ENCODE assay signal across 22 mouse cellular contexts in genomic region chr4:126636330-126636729, GRCm38 (mm10). TPM values are rescaled to one million over a fixed set of nuclear protein-coding genes. Genes with fewer than 3 reads are reported as not detected.
DNase-seq lines count a peak whose midpoint lies in the region; ATAC-seq lines count a peak whose summit lies in the region.
"Had no signal": no experiment of that assay in that cellular context is flagged by ENCODE, and none has a peak within 500 bp of the region (broad histone marks: within the 10 kb centered on the region; RNA-seq: fewer than 3 reads in every experiment).

No protein-coding gene starts in this region.

- H3K27me3 ChIP-seq in forebrain, embryonic 15.5 days, result peaks cover 5% of the 10 kb centered on the region; the same call in 1 of the 2 replicates
- peaks cover 2% of the 10 kb centered on the region for H3K27me3 ChIP-seq in forebrain, embryonic 11.5 days (ENCODE audit: control insufficient read depth, insufficient read depth, low read length)
- no peaks in the 10 kb centered on the region; the same call in none of the 2 replicates for H3K27me3 ChIP-seq in neural tube, embryonic 12.5 days (replicated peaks)
- peaks cover 15% of the 10 kb centered on the region for H3K27me3 ChIP-seq in midbrain, embryonic 15.5 days (replicated peaks)

- peak overlapping the region; percentile 1; the same call in 1 of the 2 replicates for H3K4me2 ChIP-seq in forebrain, embryonic 15.5 days (replicated peaks)
- no peak overlapping the region for H3K4me2 ChIP-seq in forebrain, embryonic 11.5 days (ENCODE audit: low read depth, low read length, severe bottlenecking)
- H3K4me2 ChIP-seq in neural tube, embryonic 12.5 days (replicated peaks), result peak overlapping the region; percentile 24; the same call in 1 of the 2 replicates
- H3K4me2 ChIP-seq in midbrain, embryonic 15.5 days, result peak overlapping the region; percentile 39
- H3K4me2 ChIP-seq: lung, embryonic 15.5 days had no signal

- no peak for ATAC-seq in forebrain, embryonic 15.5 days (replicated peaks)
- ATAC-seq in forebrain, embryonic 11.5 days (replicated peaks; ENCODE audit: low FRiP score), result no peak
- no peak for ATAC-seq in neural tube, embryonic 12.5 days (ENCODE audit: low FRiP score, low read depth)
- ATAC-seq in midbrain, embryonic 15.5 days (replicated peaks), result no peak
- ATAC-seq: forebrain, embryonic 16.5 days had no signal

- no peak overlapping the region for H3K27ac ChIP-seq in forebrain, embryonic 15.5 days (replicated peaks)
- no peak overlapping the region for H3K27ac ChIP-seq in forebrain, embryonic 11.5 days (ENCODE audit: low read depth, low read length)
- no peak overlapping the region for H3K27ac ChIP-seq in neural tube, embryonic 12.5 days
- peak overlapping the region; percentile 13; the same call in 1 of the 2 replicates for H3K27ac ChIP-seq in midbrain, embryonic 15.5 days
- H3K27ac ChIP-seq: liver, embryonic 14.5 days; lung, embryonic 15.5 days; macrophage had no signal

- 25% methylated on average over 11 of the region's 11 CpGs for WGBS in forebrain, embryonic 15.5 days
- WGBS in forebrain, embryonic 11.5 days, result 34% methylated on average over 11 of the region's 11 CpGs
- 26% methylated on average over 11 of the region's 11 CpGs for WGBS in neural tube, embryonic 12.5 days
- 27% methylated on average over 11 of the region's 11 CpGs for WGBS in midbrain, embryonic 15.5 days

- H3K36me3 ChIP-seq in forebrain, embryonic 15.5 days, result no peaks in the 10 kb centered on the region
- H3K36me3 ChIP-seq in forebrain, embryonic 11.5 days (ENCODE audit: control insufficient read depth, insufficient read depth, low read length), result no peaks in the 10 kb centered on the region
- no peaks in the 10 kb centered on the region for H3K36me3 ChIP-seq in neural tube, embryonic 12.5 days
- H3K36me3 ChIP-seq in midbrain, embryonic 15.5 days (replicated peaks), result no peaks in the 10 kb centered on the region
- H3K36me3 ChIP-seq: lung, embryonic 15.5 days had no signal

- H3K9ac ChIP-seq in forebrain, embryonic 15.5 days (replicated peaks), result no peak overlapping the region
- no peak overlapping the region for H3K9ac ChIP-seq in forebrain, embryonic 11.5 days (ENCODE audit: low read length)
- H3K9ac ChIP-seq in neural tube, embryonic 12.5 days, result no peak overlapping the region
- H3K9ac ChIP-seq in midbrain, embryonic 15.5 days, result no peak overlapping the region
- H3K9ac ChIP-seq: liver, embryonic 14.5 days; lung, embryonic 15.5 days had no signal

- H3K4me1 ChIP-seq in forebrain, embryonic 15.5 days, result peaks cover 23% of the 10 kb centered on the region
- no peaks in the 10 kb centered on the region for H3K4me1 ChIP-seq in forebrain, embryonic 11.5 days (replicated peaks; ENCODE audit: control insufficient read depth, insufficient read depth, low read length)
- H3K4me1 ChIP-seq in neural tube, embryonic 12.5 days, result no peaks in the 10 kb centered on the region
- peaks cover 11% of the 10 kb centered on the region; the same call in 1 of the 2 replicates for H3K4me1 ChIP-seq in midbrain, embryonic 15.5 days
- H3K4me1 ChIP-seq: lung, embryonic 15.5 days had no signal

- H3K9me3 ChIP-seq in forebrain, embryonic 15.5 days, result no peaks in the 10 kb centered on the region
- no peaks in the 10 kb centered on the region for H3K9me3 ChIP-seq in forebrain, embryonic 11.5 days (ENCODE audit: control insufficient read depth, low read length)
- H3K9me3 ChIP-seq in neural tube, embryonic 12.5 days, result no peaks in the 10 kb centered on the region
- H3K9me3 ChIP-seq in midbrain, embryonic 15.5 days, result no peaks in the 10 kb centered on the region
- H3K9me3 ChIP-seq: lung, embryonic 15.5 days had no signal

- DNase-seq in forebrain, embryonic 11.5 days (ENCODE audit: low spot score), result no peak
- DNase-seq in neural tube, embryonic 10.5 days (ENCODE audit: extremely low spot score, low spot score), result no peak
- no peak for DNase-seq in left cerebral cortex, postnatal 36 days (ENCODE audit: low spot score in 2 of 2)
- no peak for DNase-seq in right cerebral cortex, postnatal 10 days (ENCODE audit: low spot score in 2 of 2)
- DNase-seq in layer of hippocampus, postnatal 10 days (ENCODE audit: low spot score in 2 of 2), result no peak
- DNase-seq: adrenal gland, postnatal 14 days; cerebellum, adult 11 months; cerebellum, postnatal 25 days; embryo, embryonic 11 days; heart, postnatal 14 days; kidney, adult 9 months; kidney, postnatal 4 days; layer of hippocampus, adult 9-11 months; thymus, adult 2 months had no signal

- intact Hi-C loops in left cerebral cortex, postnatal 36 days (cut with DNase I), result no loop called here

- no peak overlapping the region for H3K4me3 ChIP-seq in forebrain, embryonic 15.5 days
- no peak overlapping the region for H3K4me3 ChIP-seq in forebrain, embryonic 11.5 days (ENCODE audit: low read depth, low read length)
- no peak overlapping the region for H3K4me3 ChIP-seq in neural tube, embryonic 12.5 days
- H3K4me3 ChIP-seq in midbrain, embryonic 15.5 days, result no peak overlapping the region
- H3K4me3 ChIP-seq: lung, embryonic 15.5 days had no signal

RNA-seq across cellular contexts. Expression of gene 5730409E04Rik, which starts 26.7 kb away (rescaled TPM):
- polyA plus RNA-seq in forebrain, embryonic 15.5 days (2015; fragmentation: Nextera tagmentation; extraction: Ambion mirVana), result 4.8 and 5.3 TPM in 2 replicates
- 1.7 TPM in 2 replicates for polyA plus RNA-seq in forebrain, embryonic 11.5 days (2014; fragmentation: Nextera tagmentation; extraction: Ambion mirVana)
- polyA plus RNA-seq in neural tube, embryonic 12.5 days (2016; fragmentation: Nextera tagmentation; extraction: Ambion mirVana), result 2.2 and 3.9 TPM in 2 replicates
- 16.3 and 16.6 TPM in 2 replicates for polyA plus RNA-seq in midbrain, embryonic 15.5 days (2015; fragmentation: Nextera tagmentation; extraction: Ambion mirVana)
- total RNA-seq in left cerebral cortex, postnatal 36 days (2021), result 10 to 100 TPM; 71.5 to 80.3 TPM
- 10 to 100 TPM; 57.3 to 58.1 TPM for total RNA-seq in layer of hippocampus, postnatal 10 days (2021)
- total RNA-seq: MEL had no signal

RNA-seq across cellular contexts. Expression of gene Psmb2, which starts 41.1 kb away (rescaled TPM):
- polyA plus RNA-seq in forebrain, embryonic 15.5 days (2015; fragmentation: Nextera tagmentation; extraction: Ambion mirVana), result 449 and 456 TPM in 2 replicates
- 503 and 528 TPM in 2 replicates for polyA plus RNA-seq in forebrain, embryonic 11.5 days (2014; fragmentation: Nextera tagmentation; extraction: Ambion mirVana)
- 448 and 479 TPM in 2 replicates for polyA plus RNA-seq in neural tube, embryonic 12.5 days (2016; fragmentation: Nextera tagmentation; extraction: Ambion mirVana)
- 383 and 406 TPM in 2 replicates for polyA plus RNA-seq in midbrain, embryonic 15.5 days (2015; fragmentation: Nextera tagmentation; extraction: Ambion mirVana)
- 100 to 1,000 TPM in 1 of 2 experiments, 10 to 100 TPM in 1; 95.5 to 100 TPM for total RNA-seq in left cerebral cortex, postnatal 36 days (2021)
- total RNA-seq in layer of hippocampus, postnatal 10 days (2021), result 100 to 1,000 TPM; 145 to 149 TPM
